10 mouse cellular contexts compared by ENCODE assay signal in the genomic region with DNA sequence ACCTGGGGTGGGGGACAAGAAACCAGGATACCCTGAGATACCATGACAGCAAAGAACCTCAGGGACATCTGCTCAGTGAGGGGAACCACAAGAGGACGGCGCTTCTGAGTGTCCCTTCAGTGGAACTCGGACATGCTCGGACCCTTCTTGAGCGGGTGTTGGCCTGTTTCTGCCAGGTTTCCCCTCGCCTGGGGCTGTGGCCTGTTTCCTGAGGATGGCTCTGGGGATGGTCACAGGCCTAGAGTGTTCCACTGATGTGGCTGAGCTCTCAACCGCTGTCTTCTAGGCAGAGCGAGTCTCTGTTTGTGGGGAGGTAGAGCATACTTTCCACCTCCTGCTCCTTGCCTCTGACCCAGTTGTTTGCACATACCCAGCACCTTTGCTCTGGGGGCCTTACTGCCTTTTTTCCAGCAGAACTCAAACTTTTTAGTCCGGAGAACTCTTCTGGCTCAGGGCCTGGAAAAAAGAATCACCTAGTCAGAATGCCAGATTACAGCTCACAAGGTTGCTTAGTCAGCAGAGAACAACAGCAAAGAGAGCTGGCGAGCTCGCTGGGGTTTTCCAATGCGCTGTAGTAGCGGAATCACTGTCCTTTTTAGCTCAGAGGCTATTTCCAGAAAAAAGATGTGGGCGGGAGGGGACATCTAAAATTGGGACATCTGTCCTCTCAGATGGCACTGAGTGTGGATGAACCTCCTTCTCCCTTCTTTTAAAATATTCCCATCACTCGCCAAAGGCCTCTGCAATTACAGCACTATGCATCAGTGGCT.
DNase-seq lines count a peak whose midpoint lies in the region; ATAC-seq lines count a peak whose summit lies in the region.
"Had no signal": no experiment of that assay in that cellular context is flagged by ENCODE, and none has a peak within 500 bp of the region (broad histone marks: within the 10 kb centered on the region; RNA-seq: fewer than 3 reads in every experiment).

No protein-coding gene starts in this region.

- intact Hi-C loops in gastrocnemius, postnatal 36 days (cut with DNase I) = no loop called here

- peak; percentile 84 for ATAC-seq in frontal cortex, adult (ENCODE audit: low TSS enrichment)
- ATAC-seq: intestine, postnatal 0 days; liver, postnatal 0 days had no signal

- DNase-seq in layer of hippocampus, adult 9-11 months = peak; percentile 54
- no peak for DNase-seq in layer of hippocampus, postnatal 14 days (ENCODE audit: low spot score in 2 of 2)
- peak; percentile 63 to 82 for DNase-seq in frontal cortex, postnatal 36 days (ENCODE audit: low spot score in 2 of 2)
- DNase-seq in right cerebral cortex, postnatal 10 days (ENCODE audit: low spot score in 2 of 2) = peak; percentile 63 to 78
- no peak for DNase-seq in gastrocnemius, adult 8-10 months (ENCODE audit: low spot score in 2 of 2)
- DNase-seq in gastrocnemius, postnatal 36 days = no peak
- DNase-seq: cerebellum, adult 11-12 months; liver, postnatal 0 days had no signal

Comparison
In these comparisons a context has a peak if more than half of its experiments do, and no peak if none do; other contexts are left out.
1. DNase-seq: peak in layer of hippocampus, adult 9-11 months (single experiment), frontal cortex, postnatal 36 days (2 of 2) and right cerebral cortex, postnatal 10 days (2 of 2); none in layer of hippocampus, postnatal 14 days (0 of 2), gastrocnemius, adult 8-10 months (0 of 2) and gastrocnemius, postnatal 36 days (0 of 2).